Mouse (Mus musculus) lung, postnatal 0 days (tissue): ENCODE measurements around the gene Slc17a5.

Source experiments
- CTCF ChIP-seq: IDR thresholded peaks from 2 replicates; pipeline ENCODE4 v1.5.1; 2016; ENCODE audit warnings: antibody characterized with exemption, mild to moderate bottlenecking
- EP300 ChIP-seq: IDR thresholded peaks from 2 replicates; pipeline ENCODE4 v1.6.1; 2016; ENCODE audit warnings: antibody characterized with exemption, mild to moderate bottlenecking, control low read depth

GRCm38 (mm10) chr9:78559479-78559878 is 28.4 kb downstream of the Slc17a5 start:
- TF ChIP-seq CTCF (no peak), EP300 (no peak)
